Mouse (Mus musculus): ENCODE results near the gene Spaca6.

GRCm38 (mm10) chr17:17857446-17857845 is 30.5 kb downstream of the Spaca6 start:
- TF ChIP-seq CTCF (IDR thresholded peaks at IDR 0.05; ENCODE audit: low read depth, low read length) (no peak), TAL1 (conservative IDR thresholded peaks at IDR 0.05; ENCODE audit: low read depth, low read length) (no peak)
